Mouse (Mus musculus) A20 (cell line): ENCODE measurements around the gene Il19.

Source experiments
- DNase-seq: peaks from one replicate; pipeline ENCODE4 v3.0.0-alpha.2; 2011; ENCODE audit warnings: low read depth, low spot score

Il19 gene

DNA sequence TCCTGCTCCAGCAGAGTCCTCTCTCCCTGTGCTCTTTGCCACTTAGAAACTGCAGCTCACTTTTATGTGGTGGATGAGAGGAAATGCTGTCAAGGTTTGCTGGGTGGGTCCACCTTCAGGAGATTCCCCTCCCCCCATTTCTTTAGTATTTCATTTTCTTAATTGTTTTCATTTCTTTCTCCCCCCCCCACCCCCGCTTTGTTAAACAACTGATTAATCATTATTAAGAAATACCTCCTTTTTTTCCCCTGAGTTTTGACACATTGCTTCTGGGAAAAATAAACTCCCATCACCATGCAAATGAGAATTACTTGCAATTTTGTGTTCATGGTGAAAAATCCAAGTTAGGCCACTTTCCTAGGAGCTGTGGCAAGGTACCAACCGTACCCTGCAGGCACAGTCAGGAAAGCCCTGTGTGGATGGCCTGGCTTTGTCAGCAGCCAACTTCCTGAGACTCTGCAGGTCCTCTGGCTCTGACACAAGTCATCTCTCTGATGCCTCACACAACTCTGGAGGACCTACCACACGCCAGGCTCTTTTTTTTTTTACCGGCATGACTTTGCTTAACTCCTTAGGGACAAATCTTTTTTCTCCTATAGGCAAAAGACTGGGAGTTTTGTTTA, at the start of gene Il19:
Gene Il19, minus strand, starts transcription at position 51 of the 623 bp plus-strand sequence.
- no peak for DNase-seq

- DNase-seq: peak; percentile 61
Measured at GRCm38 (mm10) chr1:130989331-130989730, 49.4 kb upstream of the Il19 start.

DNA sequence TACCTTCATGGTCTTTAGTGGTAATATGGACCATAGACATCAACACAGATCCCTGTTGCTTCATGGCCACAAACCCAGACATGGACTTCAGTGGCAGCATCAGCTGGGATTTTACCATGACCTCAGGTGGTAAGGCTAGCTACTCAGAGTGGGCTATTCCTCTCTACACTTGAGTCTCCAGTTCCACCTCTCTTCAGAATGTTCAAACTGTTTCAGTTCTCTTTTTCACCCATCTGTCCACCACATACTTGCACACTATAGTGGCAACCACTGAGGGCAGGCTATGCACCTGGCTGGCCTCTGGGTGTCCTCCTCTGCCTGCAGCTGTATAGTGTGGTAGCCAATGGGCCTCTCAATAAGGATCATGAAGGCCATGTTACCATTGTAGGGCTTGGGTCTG, 47.5 kb upstream of the Il19 start:
- peak; percentile 89 for DNase-seq

DNA sequence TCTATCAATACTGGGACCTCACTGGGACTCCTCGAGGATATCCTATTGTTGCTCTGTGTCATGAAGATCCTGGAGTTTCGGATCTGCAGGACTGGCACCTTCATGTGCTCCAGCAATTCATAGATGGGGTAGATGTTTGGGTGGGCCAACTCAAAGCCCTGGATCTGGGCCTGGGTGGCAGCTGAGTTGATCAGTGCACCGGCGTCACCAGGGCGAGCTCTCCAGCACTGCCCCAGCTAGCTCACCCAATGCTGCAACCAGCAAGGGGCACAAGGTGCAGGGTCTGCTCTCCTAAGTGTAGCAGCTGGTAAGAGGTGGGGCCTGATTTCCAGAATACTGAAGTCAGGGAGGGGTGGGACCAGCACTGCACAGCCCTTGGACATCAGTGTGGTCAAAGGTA, 47.1 kb upstream of the Il19 start:
- no peak for DNase-seq

DNA sequence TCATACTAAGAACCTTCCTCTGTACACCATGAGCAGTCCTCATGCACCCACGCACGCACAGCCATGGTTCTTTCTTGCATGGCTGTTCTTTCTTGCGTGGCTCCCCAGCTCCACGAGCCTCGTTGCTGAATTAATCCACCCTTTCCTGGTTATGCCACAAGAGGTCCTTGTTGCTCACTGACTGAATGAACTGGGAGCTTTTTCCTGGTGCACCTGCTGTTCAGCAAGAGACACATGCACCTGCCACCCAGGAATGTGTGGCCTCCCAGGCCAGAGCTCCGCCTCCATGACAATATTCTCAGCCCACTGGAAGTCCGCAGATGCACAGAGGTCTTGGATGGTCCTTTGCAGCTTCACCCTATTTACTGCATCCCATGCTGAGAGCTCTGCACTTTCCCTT, 44.5 kb upstream of the Il19 start:
- DNase-seq: peak; percentile 13

DNA sequence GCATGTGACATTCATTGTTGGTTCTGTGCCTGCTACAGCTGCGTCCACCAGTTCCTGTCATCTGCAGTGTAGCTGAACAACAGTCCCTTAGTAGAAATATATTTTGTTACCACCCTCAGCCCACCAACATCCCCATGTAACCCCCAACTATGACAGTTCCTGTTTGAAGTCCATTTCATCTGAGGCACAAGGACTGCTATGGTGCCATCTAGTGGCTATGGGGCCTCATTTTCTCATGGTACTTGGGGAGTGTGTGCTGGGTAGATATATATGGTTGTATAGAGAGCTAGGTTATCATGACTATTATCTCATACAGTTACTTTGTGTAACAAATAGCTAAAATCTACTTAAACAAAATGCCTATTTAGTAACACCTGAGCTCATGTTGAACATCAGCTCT, 39.5 kb upstream of the Il19 start:
- peak; percentile 75 for DNase-seq

DNA sequence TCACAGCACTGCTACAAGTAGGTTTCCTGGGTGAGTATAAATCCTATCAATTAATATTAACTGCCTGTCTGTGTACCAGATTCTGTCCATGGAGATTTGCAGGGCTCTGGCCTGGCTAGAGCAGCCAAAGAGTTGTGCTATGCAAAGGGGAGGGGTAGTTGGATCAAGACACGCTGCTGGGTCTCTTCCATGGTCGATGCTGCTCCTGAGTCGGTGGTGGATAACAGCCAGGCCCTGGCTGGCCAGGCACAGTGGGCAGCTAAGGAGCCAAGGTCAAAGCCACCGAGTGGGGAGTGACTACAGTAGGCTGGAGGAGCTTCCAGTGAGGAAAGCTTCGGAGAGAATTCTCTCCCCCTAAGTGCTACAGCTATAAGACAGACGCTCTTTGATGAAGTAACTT, 24.0 kb upstream of the Il19 start:
- no peak for DNase-seq

DNA sequence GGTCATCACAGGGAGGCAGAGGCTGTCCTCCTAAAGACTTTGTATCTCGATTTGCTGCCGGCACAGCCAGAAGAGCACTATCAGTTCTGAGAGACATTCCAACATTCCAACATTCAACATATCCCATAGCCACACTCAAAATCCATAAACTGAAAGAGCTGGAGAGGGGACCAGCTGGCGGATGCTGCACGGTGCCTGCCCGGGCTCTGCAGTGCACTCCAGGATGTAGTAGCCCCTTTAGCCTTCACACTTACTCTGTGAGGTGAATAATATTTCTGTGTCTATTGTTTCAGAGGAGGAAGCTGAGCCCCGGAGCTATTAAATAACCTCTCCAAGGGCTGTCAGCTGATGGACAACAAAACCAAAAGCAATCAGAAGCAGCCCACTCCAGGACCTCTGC, 7.0 kb upstream of the Il19 start:
- DNase-seq: no peak

DNA sequence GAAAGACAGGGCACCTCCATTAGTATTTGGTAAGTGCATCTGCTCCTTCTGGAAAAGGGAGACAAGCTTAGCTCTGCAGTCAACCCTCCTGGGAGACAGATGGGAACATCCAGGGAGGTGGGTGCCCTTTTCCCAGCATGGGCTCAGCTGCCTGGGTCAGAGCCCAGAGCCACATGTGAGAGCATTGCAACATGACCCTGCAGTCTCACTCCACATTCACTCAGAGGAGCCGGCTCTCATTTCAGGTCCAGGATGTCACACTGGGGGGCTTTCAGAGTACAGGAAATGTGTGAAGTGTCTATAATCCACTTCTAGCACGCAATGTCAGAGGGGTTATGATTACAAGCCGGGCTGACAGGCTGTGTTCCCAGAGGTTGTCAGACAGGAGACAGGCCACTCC, 1.9 kb upstream of the Il19 start:
- no peak for DNase-seq

- DNase-seq: no peak
Measured at GRCm38 (mm10) chr1:130938192-130938591, 1.7 kb downstream of the Il19 start.

- no peak for DNase-seq
Measured at GRCm38 (mm10) chr1:130937170-130937569, 2.7 kb downstream of the Il19 start.

- DNase-seq: no peak
Measured at GRCm38 (mm10) chr1:130936351-130936750, 3.6 kb downstream of the Il19 start.

DNA sequence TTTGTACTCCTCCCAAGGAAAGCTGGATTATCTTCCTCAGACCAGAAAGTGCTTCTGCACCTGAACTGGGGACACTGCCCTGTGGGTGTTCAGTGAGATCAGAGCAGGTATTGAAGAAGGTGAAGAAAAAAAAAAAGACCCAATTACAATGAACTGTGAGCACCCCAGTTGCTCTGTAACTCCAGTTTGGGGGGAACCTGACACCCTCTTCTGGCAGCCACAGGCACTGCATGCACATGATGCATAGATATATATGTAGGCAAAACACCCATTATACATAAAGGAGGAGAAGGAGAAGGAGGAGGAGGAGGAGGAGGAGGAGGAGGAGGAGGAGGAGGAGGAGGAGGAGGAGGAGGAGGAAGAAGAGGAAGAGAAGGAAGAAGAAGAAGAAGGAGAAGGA, 13.4 kb downstream of the Il19 start:
- peak; percentile 55 for DNase-seq

GRCm38 (mm10) chr1:130918323-130918980, 21.5 kb downstream of the Il19 start:
- peak; percentile 16 for DNase-seq

- DNase-seq: no peak
Measured at GRCm38 (mm10) chr1:130911401-130912010, 28.4 kb downstream of the Il19 start, which contains the start of gene Il20. TSS of gene Il20 (minus strand) at chr1:130911451.

GRCm38 (mm10) chr1:130902505-130902904, 37.4 kb downstream of the Il19 start:
- DNase-seq: no peak

- no peak for DNase-seq
Measured at GRCm38 (mm10) chr1:130894468-130894867, 45.4 kb downstream of the Il19 start.

DNA sequence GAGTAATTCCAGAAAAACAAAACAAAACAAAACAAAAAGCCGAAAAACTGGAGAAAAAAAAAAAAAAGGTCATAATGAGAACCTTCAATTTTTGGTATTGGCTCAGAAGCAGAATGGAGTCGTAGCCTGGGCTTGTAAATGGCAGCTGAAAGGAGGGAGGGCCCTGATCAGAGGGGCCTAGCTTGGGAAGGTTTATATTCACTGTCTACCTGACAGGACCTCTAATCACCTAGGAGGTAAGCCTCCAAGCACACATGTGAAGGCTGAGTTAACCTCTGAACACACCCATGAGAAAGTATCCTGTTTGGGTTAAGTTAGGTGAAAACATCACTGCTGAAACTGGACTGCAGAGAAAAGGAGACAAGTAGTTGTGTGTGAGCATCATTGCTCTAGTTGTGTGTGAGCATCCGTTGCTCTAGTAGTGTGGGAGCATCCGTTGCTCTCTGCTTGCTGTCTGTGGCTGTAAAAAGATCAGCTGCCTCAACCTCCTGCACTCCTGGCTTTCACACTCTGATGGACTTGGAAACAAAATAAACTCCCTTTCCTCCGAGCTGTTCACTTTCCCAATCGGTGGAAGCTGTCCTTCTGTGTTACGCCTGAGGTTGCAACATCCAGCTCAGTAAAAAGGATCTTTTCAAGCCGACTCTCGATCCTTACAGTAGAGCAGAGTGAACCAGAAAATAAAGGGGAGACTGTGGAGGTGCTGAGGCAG, 46.4 kb downstream of the Il19 start:
- DNase-seq: no peak

GRCm38 (mm10) chr1:130892446-130892845, 47.5 kb downstream of the Il19 start:
- no peak for DNase-seq

- DNase-seq: no peak
Measured at GRCm38 (mm10) chr1:130887354-130887753, 52.6 kb downstream of the Il19 start, which contains the start of gene Il24. TSS of gene Il24 (minus strand) at chr1:130887454.

- DNase-seq: no peak
Measured at GRCm38 (mm10) chr1:130883146-130883545, 56.8 kb downstream of the Il19 start.
